Mouse (Mus musculus) lung, postnatal 0 days (tissue): ENCODE measurements at regions not wholly inside any gene's neighbourhood (a gene's known extent, or its start where the extent isn't known, plus 50 kb on each side); places are given as distances from the start of the nearest gene placed in this dataset.

ENCODE experiments used
- CTCF ChIP-seq: IDR thresholded peaks from 2 replicates; pipeline ENCODE4 v1.5.1; 2016; ENCODE audit warnings: antibody characterized with exemption, mild to moderate bottlenecking
- EP300 ChIP-seq: IDR thresholded peaks from 2 replicates; pipeline ENCODE4 v1.6.1; 2016; ENCODE audit warnings: antibody characterized with exemption, mild to moderate bottlenecking, control low read depth

DNA sequence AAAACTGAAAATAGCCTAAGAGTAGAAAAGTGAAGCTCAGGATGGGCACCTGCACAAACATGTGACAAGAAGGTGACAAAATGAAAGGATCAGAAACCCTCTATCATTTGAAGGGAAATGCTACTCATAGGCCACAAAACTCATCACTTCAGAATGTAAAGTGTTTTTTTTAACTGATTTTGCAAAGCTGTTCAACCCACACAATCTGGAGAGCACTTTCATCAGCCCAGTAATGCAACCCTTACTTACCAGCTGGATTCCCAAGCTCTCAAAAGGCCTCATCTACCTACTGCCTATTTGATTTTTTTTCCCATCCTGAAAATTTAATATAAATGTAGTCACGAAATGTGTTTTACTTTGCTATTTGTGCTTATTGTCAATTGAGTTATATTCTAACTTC lies 110.4 kb upstream of the Ppp1r12a start:
- TF ChIP-seq CTCF = no peak
- TF ChIP-seq EP300 = no peak
